Mouse (Mus musculus): ENCODE measurements around the gene Lasp1. TPM values are rescaled to one million over a fixed set of nuclear protein-coding genes. Genes with fewer than 3 reads are reported as not detected.
"Not testable (repeated sequence)": the region's sequence is repeated elsewhere in the genome, so short reads cannot be mapped to it uniquely, and the experiment has no call there.

Lasp1 gene
- polyA plus RNA-seq, 1 experiment from 2014 or later, result 246 TPM

DNA sequence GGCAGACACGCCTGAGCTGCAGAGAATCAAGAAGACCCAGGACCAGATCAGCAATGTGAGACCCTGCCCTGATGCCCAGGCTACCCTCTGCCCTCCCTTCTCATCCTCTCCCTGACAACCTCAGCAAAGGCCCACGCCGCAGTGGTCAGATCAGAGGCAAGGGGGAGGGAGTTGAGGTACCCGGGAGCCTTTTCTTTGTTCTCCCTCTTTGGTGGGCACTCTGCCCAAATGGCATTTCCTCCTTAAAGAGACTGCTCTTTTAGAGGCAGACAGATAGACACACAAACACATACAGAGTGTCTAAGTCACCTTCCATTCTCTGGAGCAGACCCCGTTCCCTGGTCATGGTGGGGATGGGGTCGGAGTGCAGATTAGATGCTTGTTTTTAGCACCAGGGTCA lies 26.1 kb downstream of the Lasp1 start:
- no peaks in the 10 kb centered on the region for H3K27me3 ChIP-seq
- ATAC-seq, result no peak
- ChIA-PET CTCF (no interaction called here), POLR2A (interaction anchor here (0.6 to 1.0 kb wide), 2 partner anchors 17 to 19 kb away, joined by 3 read pairs; no protein-coding TSS in a partner anchor)
- TF ChIP-seq CTCF (IDR thresholded peaks at IDR 0.05), result no peak
- in situ Hi-C loops (cut with MboI; ENCODE audit: low pct_unique_long_range_greater_than_20kb), result no loop called here
- no peak for DNase-seq (ENCODE audit: low read depth, low spot score)

DNA sequence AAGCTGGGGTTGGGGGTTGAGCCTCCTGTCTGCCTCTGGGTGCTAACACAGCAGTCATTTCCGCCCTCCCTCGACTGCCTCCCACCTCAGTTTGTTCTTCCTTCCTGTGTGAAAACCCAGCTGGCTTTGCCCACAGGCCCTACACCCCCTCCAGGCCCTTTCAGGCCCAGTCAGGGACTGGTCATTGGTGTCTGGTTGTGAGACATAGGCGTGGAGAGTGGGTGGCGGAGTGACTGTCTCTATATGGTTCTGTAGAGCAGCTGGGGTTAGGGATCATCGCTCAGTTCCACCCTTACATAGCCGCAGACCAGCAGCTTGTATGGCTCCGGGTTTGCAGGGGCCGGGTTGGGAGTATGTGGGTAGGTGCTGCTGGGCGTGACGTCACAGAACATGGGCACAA lies 26.5 kb downstream of the Lasp1 start:
- DNase-seq (ENCODE audit: low read depth, low spot score), result no peak
- ChIA-PET POLR2A (interaction anchor here (0.6 to 1.0 kb wide), 2 partner anchors 16 to 20 kb away, joined by 3 read pairs; no protein-coding TSS in a partner anchor), CTCF (no interaction called here)
- in situ Hi-C loops (cut with MboI; ENCODE audit: low pct_unique_long_range_greater_than_20kb), result no loop called here
- TF ChIP-seq CTCF (IDR thresholded peaks at IDR 0.05), result no peak
- H3K27me3 ChIP-seq, result no peaks in the 10 kb centered on the region
- ATAC-seq, result no peak

DNA sequence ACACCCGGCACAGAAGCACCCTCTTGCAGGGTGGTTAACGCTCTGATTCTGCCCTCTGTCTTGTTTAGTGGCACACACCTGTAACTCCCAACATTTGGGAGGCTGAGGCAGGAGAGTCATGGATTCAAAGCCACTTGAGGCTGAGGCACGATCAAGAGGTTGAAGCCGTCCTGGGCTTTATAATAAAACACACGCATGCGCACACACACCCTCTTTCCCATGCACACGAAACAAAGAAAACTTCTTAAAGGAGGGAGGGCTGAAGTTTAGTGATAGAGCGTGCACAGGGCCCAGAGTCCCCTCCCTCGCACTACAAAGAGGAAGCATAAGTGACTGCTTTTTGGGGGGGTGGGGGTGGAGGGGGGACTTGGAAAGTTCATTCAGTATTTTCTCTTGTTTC lies 27.2 kb downstream of the Lasp1 start:
- TF ChIP-seq CTCF (IDR thresholded peaks at IDR 0.05), result no peak
- no peak for ATAC-seq
- POLR2A ChIA-PET, result no interaction called here
- H3K27me3 ChIP-seq, result no peaks in the 10 kb centered on the region
- in situ Hi-C loops (cut with MboI; ENCODE audit: low pct_unique_long_range_greater_than_20kb), result no loop called here
- CTCF ChIA-PET, result no interaction called here
- DNase-seq (ENCODE audit: low read depth, low spot score), result no peak

DNA sequence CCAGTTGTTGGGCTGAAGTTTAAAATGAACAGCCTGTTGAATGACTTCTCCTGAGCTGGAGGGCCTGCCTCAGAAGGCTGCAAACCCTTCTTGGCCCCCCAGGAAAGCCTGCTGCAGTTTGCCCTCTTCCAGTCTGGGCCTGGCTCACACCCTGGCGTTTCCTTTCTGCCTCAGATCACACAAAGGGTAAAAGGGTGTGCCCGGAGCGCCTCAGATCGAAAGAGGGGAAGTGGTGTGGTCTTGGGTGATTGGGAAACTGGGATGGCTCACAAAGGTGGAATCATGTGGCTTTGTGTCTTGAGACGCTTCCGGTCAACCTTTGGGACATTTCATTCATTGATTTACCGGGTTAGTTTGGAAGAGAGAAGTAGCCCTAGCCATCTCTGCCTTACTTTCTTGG lies 27.6 kb downstream of the Lasp1 start:
- ChIA-PET CTCF (interaction anchor here (1.8 kb wide), 1 partner anchor 14 kb away, joined by 4 read pairs; no protein-coding TSS in a partner anchor), POLR2A (no interaction called here)
- DNase-seq (ENCODE audit: low read depth, low spot score) (no peak), ATAC-seq (no peak)
- TF ChIP-seq CTCF (IDR thresholded peaks at IDR 0.05), result no peak
- no peaks in the 10 kb centered on the region for H3K27me3 ChIP-seq
- in situ Hi-C loops (cut with MboI; ENCODE audit: low pct_unique_long_range_greater_than_20kb), result no loop called here

DNA sequence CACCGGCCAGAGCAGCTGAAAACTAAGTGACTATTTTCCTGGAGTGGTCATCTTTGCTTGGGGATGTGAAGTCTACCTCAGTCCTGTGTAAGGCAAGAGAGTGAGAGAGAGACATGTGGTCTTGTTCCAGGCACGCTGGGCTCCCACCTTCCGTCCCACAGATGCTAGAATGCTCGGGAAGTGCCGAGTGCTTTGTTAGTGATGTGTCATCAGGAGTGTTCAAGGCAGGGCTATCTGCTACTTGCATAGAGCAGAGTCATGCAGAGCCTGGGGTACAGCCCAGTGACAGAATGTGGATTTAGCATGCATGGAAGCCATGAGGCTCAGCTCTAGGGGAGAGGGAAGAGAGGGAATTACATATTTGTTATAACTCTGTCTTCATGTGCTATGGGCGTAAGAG lies 28.9 kb downstream of the Lasp1 start:
- in situ Hi-C loops (cut with MboI; ENCODE audit: low pct_unique_long_range_greater_than_20kb), result no loop called here
- no peak for TF ChIP-seq CTCF (IDR thresholded peaks at IDR 0.05)
- no peaks in the 10 kb centered on the region for H3K27me3 ChIP-seq
- CTCF ChIA-PET, result interaction anchor here (0.8 to 1.8 kb wide), 2 partner anchors 15 to 23 kb away, joined by 3 to 4 read pairs; no protein-coding TSS in a partner anchor
- ATAC-seq (peak; percentile 78), DNase-seq (ENCODE audit: low read depth, low spot score) (no peak)
- POLR2A ChIA-PET, result interaction anchor here (0.6 to 1.5 kb wide), 2 partner anchors 10 to 16 kb away, joined by 3 to 4 read pairs; no protein-coding TSS in a partner anchor

DNA sequence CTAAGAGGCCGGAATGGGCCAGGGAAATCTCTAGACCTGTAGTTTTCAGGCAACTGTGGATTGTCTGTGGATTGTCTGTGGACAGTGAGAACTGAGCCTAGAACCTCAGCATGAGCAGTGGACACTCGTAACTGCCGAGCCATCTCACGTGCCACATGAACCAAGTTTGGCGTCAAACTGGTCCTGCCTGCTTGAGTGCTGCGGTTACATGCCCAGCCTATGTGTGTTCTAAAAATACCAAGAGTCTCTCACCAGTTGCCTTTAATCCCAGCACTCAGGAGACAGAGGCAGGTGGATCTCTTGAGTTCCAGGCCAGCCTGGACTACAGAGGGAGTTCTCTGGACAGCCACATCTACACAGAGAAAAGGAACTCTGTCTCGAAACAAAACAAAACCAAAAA lies 30.6 kb downstream of the Lasp1 start:
- ATAC-seq, result no peak
- in situ Hi-C loops (cut with MboI; ENCODE audit: low pct_unique_long_range_greater_than_20kb), result no loop called here
- H3K27me3 ChIP-seq, result no peaks in the 10 kb centered on the region
- POLR2A ChIA-PET, result no interaction called here
- CTCF ChIA-PET, result no interaction called here
- no peak for DNase-seq (ENCODE audit: low read depth, low spot score)
- no peak for TF ChIP-seq CTCF (IDR thresholded peaks at IDR 0.05)

DNA sequence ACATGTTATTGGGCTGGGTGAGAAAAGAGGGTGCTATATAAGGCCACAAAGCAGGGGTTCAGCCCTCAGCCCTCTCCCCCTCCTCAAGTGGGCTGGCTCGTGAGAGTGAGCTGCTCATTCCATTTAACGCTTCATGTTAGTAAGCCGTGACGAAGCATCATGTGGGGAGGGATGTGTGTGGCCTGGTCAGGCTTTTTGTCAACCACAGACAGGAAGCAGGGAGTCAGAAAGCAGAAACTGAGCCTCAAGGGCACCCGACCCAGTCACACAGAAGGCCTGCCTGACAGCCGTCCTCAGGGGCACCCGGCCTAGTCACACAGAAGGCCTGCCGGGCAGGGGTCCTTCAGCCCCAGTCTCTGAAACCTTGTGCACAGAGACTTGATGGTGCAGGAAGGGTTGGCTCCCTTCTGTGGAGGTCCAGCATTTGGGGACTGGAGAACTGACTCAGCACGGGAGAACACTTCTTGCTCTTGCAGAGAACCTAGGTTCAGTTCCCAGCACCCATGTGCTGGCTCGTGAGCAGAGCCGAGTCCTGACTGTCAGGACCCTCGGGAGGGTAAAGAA lies 31.2 kb downstream of the Lasp1 start:
- ATAC-seq, result no peak
- POLR2A ChIA-PET, result no interaction called here
- H3K27me3 ChIP-seq, result no peaks in the 10 kb centered on the region
- DNase-seq (ENCODE audit: low read depth, low spot score), result no peak
- in situ Hi-C loops (cut with MboI; ENCODE audit: low pct_unique_long_range_greater_than_20kb), result no loop called here
- no peak for TF ChIP-seq CTCF (IDR thresholded peaks at IDR 0.05)
- CTCF ChIA-PET, result no interaction called here

DNA sequence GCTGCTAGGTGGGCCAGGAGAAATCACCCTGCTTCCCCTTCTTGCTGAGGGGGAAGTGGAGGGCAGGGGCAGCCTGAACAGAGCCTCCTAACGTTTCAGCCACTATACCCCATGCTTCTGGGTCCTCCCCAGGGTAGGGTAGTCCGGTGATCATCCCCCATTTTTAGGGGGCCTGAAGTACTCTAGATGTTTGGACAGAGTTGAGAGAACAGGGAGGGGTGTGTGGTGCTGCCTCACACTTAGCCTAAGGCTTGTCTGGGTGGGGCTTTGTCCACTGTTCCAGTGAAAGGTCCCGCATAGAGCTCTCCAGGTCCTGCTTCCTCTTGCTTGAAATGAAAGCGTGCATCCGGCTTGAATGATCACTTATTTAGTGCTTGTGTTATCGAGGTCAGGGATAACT lies 31.7 kb downstream of the Lasp1 start:
- ChIA-PET CTCF (no interaction called here), POLR2A (interaction anchor here (0.7 kb wide), 1 partner anchor 69 kb away, joined by 3 read pairs; no protein-coding TSS in a partner anchor)
- DNase-seq (ENCODE audit: low read depth, low spot score), result no peak
- TF ChIP-seq CTCF (IDR thresholded peaks at IDR 0.05), result no peak
- in situ Hi-C loops (cut with MboI; ENCODE audit: low pct_unique_long_range_greater_than_20kb), result no loop called here
- no peaks in the 10 kb centered on the region for H3K27me3 ChIP-seq
- no peak for ATAC-seq

DNA sequence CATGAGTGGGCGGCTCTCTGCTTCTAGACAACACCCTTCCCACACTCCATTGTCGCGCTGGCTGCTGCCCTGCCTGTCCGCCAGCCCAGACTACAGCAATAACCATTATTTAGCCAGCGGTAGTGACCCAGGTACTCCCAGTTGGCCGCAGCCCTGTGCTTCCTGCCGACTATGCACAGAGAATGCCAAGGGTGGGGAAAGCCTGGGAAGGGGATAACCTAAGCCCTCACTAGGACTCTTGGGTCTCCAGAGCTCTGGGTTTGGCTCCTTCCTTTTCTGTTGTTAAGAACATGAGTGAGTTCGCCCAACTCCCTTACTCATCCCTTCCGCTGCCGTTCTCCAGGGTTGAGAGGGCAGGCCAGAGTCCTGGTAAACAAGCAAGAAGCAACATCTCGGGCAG lies 33.2 kb downstream of the Lasp1 start:
- no peak for TF ChIP-seq CTCF (IDR thresholded peaks at IDR 0.05)
- in situ Hi-C loops (cut with MboI; ENCODE audit: low pct_unique_long_range_greater_than_20kb), result no loop called here
- DNase-seq (ENCODE audit: low read depth, low spot score) (no peak), ATAC-seq (no peak)
- POLR2A ChIA-PET, result no interaction called here
- H3K27me3 ChIP-seq, result no peaks in the 10 kb centered on the region
- CTCF ChIA-PET, result no interaction called here

DNA sequence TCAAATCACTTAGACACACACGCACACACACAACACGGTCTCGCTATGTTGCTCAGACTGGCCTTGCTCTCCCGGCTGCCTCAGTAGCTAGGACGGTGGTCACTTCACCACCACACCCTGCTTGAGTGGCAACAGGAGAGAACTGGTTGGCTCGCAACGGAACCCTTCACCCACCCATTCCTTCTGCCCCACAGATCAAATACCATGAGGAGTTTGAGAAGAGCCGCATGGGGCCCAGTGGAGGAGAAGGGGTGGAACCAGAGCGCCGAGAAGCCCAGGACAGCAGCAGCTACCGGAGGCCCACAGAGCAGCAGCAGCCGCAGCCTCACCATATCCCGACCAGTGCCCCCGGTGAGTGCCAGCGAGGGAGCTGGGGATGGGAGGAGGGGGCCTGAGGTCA lies 34.6 kb downstream of the Lasp1 start:
- TF ChIP-seq CTCF (IDR thresholded peaks at IDR 0.05), result no peak
- no peaks in the 10 kb centered on the region for H3K27me3 ChIP-seq
- ATAC-seq (no peak), DNase-seq (ENCODE audit: low read depth, low spot score) (no peak)
- in situ Hi-C loops (cut with MboI; ENCODE audit: low pct_unique_long_range_greater_than_20kb), result no loop called here
- ChIA-PET POLR2A (interaction anchor here (0.6 kb wide), 1 partner anchor 40 kb away, joined by 4 read pairs; no protein-coding TSS in a partner anchor), CTCF (no interaction called here)

DNA sequence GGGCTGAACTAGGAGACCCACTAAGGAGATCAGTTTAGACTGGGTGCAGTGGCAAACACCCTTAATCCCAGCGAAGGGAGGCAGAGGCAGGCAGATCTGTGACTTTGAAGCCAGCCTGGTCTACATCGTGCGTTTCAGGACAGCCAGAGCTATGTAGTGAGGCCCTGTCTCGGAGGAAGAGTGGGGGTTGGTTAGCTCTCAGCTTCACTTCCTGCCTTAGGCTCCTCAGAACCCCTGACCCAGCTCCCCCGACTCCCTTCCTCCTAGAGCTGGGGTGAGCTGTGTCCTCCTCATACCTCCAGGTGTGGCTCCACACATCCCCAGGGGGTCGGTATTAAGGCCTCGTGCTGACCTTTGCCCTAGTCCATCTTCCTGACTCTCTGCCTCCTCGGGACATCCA lies 37.7 kb downstream of the Lasp1 start:
- DNase-seq (ENCODE audit: low read depth, low spot score), result no peak

DNA sequence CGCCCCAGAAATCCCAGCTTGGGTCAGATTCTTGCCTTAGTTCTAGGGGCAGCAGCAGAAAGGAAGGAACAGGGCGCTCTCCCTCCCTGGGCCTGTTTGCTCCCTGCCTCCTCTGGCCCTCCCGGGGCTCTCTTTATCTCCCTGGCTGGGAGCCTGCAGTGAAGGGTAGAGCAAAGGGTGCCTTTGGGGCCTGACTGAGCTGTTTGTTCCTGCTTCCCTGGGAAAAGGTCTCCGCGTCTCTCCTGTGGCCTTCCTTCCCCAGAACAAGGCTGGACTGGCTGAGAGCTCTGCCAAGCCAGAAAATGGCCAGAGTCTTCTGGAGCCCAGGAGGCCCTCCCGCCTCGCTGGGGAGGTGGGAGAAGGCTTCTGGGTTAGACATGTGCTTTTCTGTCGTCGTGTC lies 38.3 kb downstream of the Lasp1 start:
- in situ Hi-C loops (cut with MboI; ENCODE audit: low pct_unique_long_range_greater_than_20kb); ATAC-seq; POLR2A ChIA-PET; DNase-seq (ENCODE audit: low read depth, low spot score); CTCF ChIA-PET; H3K27me3 ChIP-seq: not testable (repeated sequence)

More for the DNA sequence above, 37.7 kb downstream of the Lasp1 start:
- ATAC-seq, result no peak
- CTCF ChIA-PET, result no interaction called here
- in situ Hi-C loops (cut with MboI; ENCODE audit: low pct_unique_long_range_greater_than_20kb), result no loop called here
- POLR2A ChIA-PET, result no interaction called here
- H3K27me3 ChIP-seq, result no peaks in the 10 kb centered on the region
- TF ChIP-seq CTCF (IDR thresholded peaks at IDR 0.05), result no peak

All from Patski (cell line).